Mouse (Mus musculus) hindbrain, embryonic 11.5 days (tissue): Measurements from ENCODE around the gene Adam15. TPM values are rescaled to one million over a fixed set of nuclear protein-coding genes. Genes with fewer than 3 reads are reported as not detected.

Source experiments
- ATAC-seq: fragments of 200-750 bp; cut with Nextera tagmentation; 2 replicates; pipeline ENCODE4 v1.8.0; 2017; ENCODE audit warnings: mild to moderate bottlenecking, moderate TSS enrichment, moderate library complexity; ENCODE audit not compliant: low FRiP score
- DNase-seq: peaks from one replicate; pipeline ENCODE4 v3.0.0-alpha.2; 2015; ENCODE audit warnings: low spot score
- H3K27ac ChIP-seq: fragments of 300-500 bp; sonication (generic); 2 replicates; pipeline ENCODE4 v1.5.1; 2014; ENCODE audit warnings: mild to moderate bottlenecking, low read depth, low read length
- H3K27me3 ChIP-seq: fragments of 300-500 bp; sonication (generic); 2 replicates; pipeline ENCODE4 v1.6.1; 2014; ENCODE audit warnings: mild to moderate bottlenecking, low read length, moderate library complexity, mixed read lengths; ENCODE audit not compliant: control insufficient read depth, insufficient read depth
- H3K36me3 ChIP-seq: fragments of 300-500 bp; sonication (generic); 2 replicates; pipeline ENCODE4 v1.6.1; 2014; ENCODE audit warnings: mild to moderate bottlenecking, low read length, moderate library complexity, mixed read lengths; ENCODE audit not compliant: control insufficient read depth, insufficient read depth
- H3K4me1 ChIP-seq: fragments of 300-500 bp; sonication (generic); replicated peaks from 2 replicates; pipeline ENCODE4 v1.6.1; 2014; ENCODE audit warnings: low read length, mixed read lengths; ENCODE audit not compliant: control insufficient read depth, insufficient read depth
- H3K4me2 ChIP-seq: fragments of 300-500 bp; sonication (generic); replicated peaks from 2 replicates; pipeline ENCODE4 v1.6.1; 2014; ENCODE audit warnings: mild to moderate bottlenecking, low read depth, low read length
- H3K4me3 ChIP-seq: fragments of 300-500 bp; sonication (generic); 2 replicates; pipeline ENCODE4 v1.5.1; 2014; ENCODE audit warnings: low read depth, low read length
- H3K9ac ChIP-seq: fragments of 300-500 bp; sonication (generic); 2 replicates; pipeline ENCODE4 v1.6.1; 2014; ENCODE audit warnings: low read depth, low read length
- H3K9me3 ChIP-seq: fragments of 300-500 bp; sonication (generic); 2 replicates; pipeline ENCODE4 v1.6.1; 2016; ENCODE audit warnings: low read length; ENCODE audit not compliant: control insufficient read depth
- WGBS: fragments of 180-500 bp; shearing (Covaris S2); extraction: QIAGEN DNeasy Blood & Tissue Kit; methylation state at CpG from one replicate; pipeline ENCODE4 v1.1.7; 2014; 5-methylcytosine and 5-hydroxymethylcytosine counted together
- polyA plus RNA-seq: library from polyadenylated mRNA; unstranded; fragments of >200 nt; fragmentation: Nextera tagmentation; extraction: Ambion mirVana; gene quantifications from 2 replicates; pipeline ENCODE4 v1.2.1, GENCODE M21; 2014

Gene Adam15
- polyA plus RNA-seq, 1 experiment from 2014 or later = 17.8 TPM

DNA sequence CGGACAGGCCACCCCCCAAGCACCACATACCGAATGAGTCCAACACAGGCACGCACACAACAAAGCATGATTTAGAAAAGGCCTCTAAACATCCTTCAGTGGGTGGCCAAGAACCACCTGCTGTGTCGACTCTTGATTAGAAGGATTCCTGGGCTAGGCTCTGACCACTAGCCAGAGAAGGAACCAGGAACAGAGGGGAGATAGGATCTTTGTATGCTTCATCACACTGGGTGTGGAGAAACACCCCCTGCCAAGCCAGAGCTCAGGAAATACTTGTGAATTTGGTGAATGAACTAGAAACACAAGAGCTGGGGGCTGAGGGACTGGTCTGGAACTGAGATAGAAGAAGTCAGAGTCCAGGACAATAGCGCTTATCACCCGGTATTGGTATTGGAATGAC is 13.3 kb downstream of the Adam15 start:
- Histone ChIP-seq H3K4me3 (peak overlapping the region; percentile 76), H3K9me3 (no peaks in the 10 kb centered on the region), H3K4me2 (peak overlapping the region; percentile 66), H3K27me3 (no peaks in the 10 kb centered on the region), H3K9ac (peak overlapping the region; percentile 87), H3K4me1 (peaks cover 15% of the 10 kb centered on the region), H3K36me3 (0 out of 2 replicates have a peak, but pooled peaks cover 6% of the 10 kb centered on the region), H3K27ac (no peak overlapping the region)
- 7% methylated on average over 6 of the region's 6 CpGs for WGBS
- DNase-seq = peak; percentile 20
- ATAC-seq = no peak

DNA sequence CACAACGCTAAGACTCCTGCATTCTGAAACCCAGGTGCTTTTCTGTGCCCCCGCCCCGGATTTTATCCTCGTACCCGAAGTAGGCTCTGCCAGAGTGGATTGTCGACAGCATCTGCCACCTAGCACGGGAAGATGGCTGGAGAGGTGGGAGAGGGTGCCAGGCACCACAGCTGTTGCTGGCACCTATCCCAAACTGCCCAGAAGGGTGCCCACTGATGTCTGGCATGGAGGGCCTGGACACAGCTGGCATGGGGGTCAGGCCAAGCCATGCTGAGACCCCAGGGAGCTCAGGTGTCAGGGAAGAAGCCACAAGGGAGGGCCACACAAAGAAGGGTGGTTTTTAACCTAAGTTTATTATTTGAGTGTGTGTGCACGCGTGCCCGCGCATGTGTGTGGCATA is 16.7 kb downstream of the Adam15 start:
- WGBS = 75% methylated on average over 11 of the region's 11 CpGs
- Histone ChIP-seq H3K27me3 (no peaks in the 10 kb centered on the region), H3K9me3 (no peaks in the 10 kb centered on the region), H3K9ac (no peak overlapping the region), H3K36me3 (0 out of 2 replicates have a peak, but pooled peaks cover 6% of the 10 kb centered on the region), H3K4me3 (no peak overlapping the region), H3K27ac (no peak overlapping the region), H3K4me1 (peaks cover 18% of the 10 kb centered on the region), H3K4me2 (no peak overlapping the region)
- DNase-seq (no peak), ATAC-seq (no peak)

DNA sequence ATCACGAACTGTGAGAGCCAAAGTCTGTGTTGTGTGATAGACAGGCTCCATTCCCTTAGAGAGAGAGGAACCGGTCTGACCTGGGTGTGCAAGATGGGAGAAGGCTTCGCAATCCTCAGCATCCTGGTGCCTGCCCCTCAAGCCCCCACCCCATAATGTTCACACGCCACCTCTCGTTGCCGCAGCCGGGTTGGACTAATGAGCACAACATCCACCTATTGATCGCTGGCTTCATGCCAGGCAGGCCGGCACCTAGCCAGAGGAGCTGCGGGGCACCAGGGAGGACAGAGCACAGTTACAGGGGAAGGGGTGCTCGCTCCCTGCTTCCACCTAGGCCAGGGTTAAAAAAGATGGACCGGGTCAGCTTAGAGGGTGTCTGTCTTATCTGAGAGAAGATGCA is 17.3 kb downstream of the Adam15 start:
- no peak overlapping the region for H3K9ac ChIP-seq
- 0 out of 2 replicates have a peak, but pooled peaks cover 6% of the 10 kb centered on the region for H3K36me3 ChIP-seq
- no peaks in the 10 kb centered on the region for H3K27me3 ChIP-seq
- peaks cover 18% of the 10 kb centered on the region for H3K4me1 ChIP-seq
- no peak overlapping the region for H3K4me2 ChIP-seq
- WGBS = 62% methylated on average over 12 of the region's 12 CpGs
- no peak overlapping the region for H3K4me3 ChIP-seq
- DNase-seq (no peak), ATAC-seq (no peak)
- no peaks in the 10 kb centered on the region for H3K9me3 ChIP-seq
- no peak overlapping the region for H3K27ac ChIP-seq

DNA sequence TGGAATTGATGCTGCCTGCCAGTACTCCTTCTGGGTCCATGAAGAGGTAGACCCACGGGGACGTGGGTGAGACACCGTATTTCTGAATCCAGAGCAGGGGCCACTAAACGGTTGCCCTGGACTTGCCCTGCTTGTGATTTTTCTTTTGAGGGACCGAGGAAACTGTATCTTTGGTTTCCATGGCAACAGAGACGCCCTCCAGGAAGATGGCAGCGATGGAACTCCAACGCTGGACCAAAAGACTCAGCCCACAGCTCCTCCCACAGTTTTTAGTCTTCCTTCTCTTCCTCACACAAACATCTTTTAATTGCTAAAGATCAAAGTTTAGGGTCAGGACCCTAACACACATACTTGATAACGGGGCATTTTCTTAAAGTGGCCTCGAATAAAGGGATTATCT is 17.8 kb downstream of the Adam15 start:
- DNase-seq = peak; percentile 35
- no peak overlapping the region for H3K4me2 ChIP-seq
- ATAC-seq = no peak
- no peaks in the 10 kb centered on the region for H3K27me3 ChIP-seq
- no peak overlapping the region for H3K27ac ChIP-seq
- H3K36me3 ChIP-seq = 0 out of 2 replicates have a peak, but pooled peaks cover 6% of the 10 kb centered on the region
- 40% methylated on average over 10 of the region's 10 CpGs for WGBS
- H3K4me1 ChIP-seq = peaks cover 18% of the 10 kb centered on the region
- no peak overlapping the region for H3K4me3 ChIP-seq
- H3K9me3 ChIP-seq = no peaks in the 10 kb centered on the region
- H3K9ac ChIP-seq = no peak overlapping the region

DNA sequence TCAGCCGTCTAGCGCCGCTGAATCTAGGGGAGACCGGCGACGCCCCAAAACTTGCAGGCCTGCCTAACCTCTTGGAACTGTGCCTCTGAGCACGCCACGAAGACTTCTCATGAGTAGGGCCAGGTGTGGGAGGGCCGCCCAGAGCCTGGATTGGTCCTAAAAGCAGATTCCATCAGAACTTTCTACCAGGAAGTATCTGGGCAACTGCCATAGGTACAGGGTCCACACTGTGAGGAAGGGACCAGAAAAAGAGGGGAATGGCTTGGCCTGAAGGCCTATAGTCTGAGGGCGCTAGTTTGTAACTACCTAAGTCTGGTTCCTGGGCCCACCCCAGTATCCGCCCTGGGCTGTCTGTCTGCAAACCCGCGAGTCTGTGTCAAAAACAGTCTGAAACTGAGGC is 18.2 kb downstream of the Adam15 start:
- Histone ChIP-seq H3K4me1 (peaks cover 20% of the 10 kb centered on the region), H3K27ac (no peak overlapping the region)
- WGBS = 74% methylated on average over 13 of the region's 13 CpGs

DNA sequence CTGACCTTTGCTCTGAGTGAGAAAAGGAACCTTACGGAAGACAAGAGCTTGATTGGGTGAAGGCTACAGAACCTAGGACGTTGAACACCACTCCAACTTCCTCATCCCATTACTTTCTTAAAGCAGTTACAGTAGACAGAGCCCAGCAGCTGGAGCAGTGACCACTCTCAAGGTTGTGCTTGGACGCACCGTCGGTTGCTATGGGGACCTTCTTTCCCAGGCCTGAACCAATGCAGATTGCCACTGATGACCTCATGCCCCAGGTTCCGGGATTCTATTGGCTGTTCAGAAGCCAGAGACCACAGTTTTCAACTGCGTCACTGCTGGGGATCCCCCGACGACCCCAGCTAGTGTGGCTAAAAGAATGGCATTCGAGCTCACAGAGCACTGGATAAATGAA is 18.8 kb downstream of the Adam15 start:
- DNase-seq (peak; percentile 63), ATAC-seq (peak; percentile 54)
- peaks cover 17% of the 10 kb centered on the region for H3K4me1 ChIP-seq
- no peak overlapping the region for H3K4me2 ChIP-seq
- H3K9ac ChIP-seq = no peak overlapping the region
- no peaks in the 10 kb centered on the region for H3K9me3 ChIP-seq
- 0 out of 2 replicates have a peak, but pooled peaks cover 6% of the 10 kb centered on the region for H3K36me3 ChIP-seq
- WGBS = 16% methylated on average over 10 of the region's 10 CpGs
- no peak overlapping the region for H3K4me3 ChIP-seq
- no peak overlapping the region for H3K27ac ChIP-seq
- no peaks in the 10 kb centered on the region for H3K27me3 ChIP-seq

More for the DNA sequence above, 18.2 kb downstream of the Adam15 start:
- H3K4me3 ChIP-seq = no peak overlapping the region
- no peak for ATAC-seq
- no peak overlapping the region for H3K9ac ChIP-seq
- no peaks in the 10 kb centered on the region for H3K9me3 ChIP-seq
- H3K4me2 ChIP-seq = no peak overlapping the region
- H3K27me3 ChIP-seq = no peaks in the 10 kb centered on the region
- H3K36me3 ChIP-seq = 0 out of 2 replicates have a peak, but pooled peaks cover 6% of the 10 kb centered on the region
- no peak for DNase-seq

DNA sequence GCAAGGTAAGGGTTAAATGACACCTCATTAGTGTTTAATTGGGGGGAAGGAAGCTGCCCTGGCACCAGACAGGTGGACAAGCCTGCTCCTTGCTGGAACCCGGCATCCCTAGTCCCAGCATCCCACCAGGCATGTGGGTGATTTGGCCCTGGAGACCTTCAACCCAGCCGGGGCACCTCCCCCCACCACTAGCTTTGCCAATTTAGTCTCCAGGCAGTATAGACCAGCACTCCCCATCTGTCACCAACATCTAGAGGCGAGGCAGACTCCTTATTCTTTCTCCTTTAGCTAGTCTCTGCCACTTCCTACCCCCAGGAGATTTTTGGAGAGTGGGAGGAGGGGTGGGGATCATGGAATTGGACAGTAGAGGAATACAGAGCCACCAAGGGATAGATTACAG is 19.4 kb downstream of the Adam15 start:
- H3K4me2 ChIP-seq = peak overlapping the region; percentile 5; the same call in 1 of the 2 replicates
- H3K27ac ChIP-seq = no peak overlapping the region
- H3K27me3 ChIP-seq = no peaks in the 10 kb centered on the region
- no peak overlapping the region for H3K9ac ChIP-seq
- WGBS = 50% methylated on average over 3 of the region's 3 CpGs
- no peak overlapping the region for H3K4me3 ChIP-seq
- no peaks in the 10 kb centered on the region for H3K9me3 ChIP-seq
- H3K36me3 ChIP-seq = 0 out of 2 replicates have a peak, but pooled peaks cover 6% of the 10 kb centered on the region
- ATAC-seq = no peak
- no peak for DNase-seq
- peaks cover 17% of the 10 kb centered on the region for H3K4me1 ChIP-seq

DNA sequence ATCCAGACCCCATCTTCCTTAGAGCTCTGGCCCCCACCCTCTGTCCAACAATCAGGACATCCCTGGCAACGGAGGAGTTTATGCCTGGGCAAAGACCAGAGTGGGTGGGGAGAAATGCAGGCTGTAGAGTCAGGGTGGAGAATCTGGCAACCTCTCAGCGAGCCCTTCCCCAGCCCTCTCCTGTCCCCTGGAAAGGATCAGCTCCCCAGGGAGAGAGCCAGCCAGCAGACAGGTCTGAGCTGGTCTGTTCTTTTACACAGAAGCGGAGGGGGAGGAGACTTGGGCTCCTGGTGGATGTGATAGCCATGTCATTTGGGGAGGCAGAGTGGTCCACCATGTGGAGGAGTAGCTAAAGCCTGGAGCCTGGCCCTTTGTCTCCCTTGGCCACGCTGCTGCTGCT is 21.2 kb downstream of the Adam15 start:
- Histone ChIP-seq H3K9ac (no peak overlapping the region), H3K27ac (no peak overlapping the region)

DNA sequence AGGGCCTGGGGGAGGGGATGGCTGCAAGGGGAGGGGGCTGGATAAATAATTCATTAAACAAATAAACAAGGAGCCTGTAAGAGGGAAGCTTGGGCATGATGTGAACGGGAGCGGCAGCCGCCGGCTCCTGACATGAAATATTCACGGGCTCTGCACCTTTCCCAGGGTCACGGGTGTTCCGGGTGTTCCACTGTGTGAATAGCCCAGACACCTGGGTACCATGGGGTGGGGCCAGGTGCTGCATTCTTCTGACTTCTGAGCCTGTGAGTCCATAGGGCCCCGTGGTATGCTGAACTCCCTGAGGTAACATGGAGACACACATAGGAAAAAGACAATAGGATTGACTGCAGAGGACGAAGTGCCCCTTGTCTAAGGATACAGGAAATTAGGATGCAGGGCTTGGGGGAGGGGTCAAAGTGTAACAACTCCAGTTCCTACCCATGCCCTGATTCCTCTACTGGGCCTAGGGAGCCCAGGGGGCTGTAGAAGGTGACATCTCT is 22.4 kb downstream of the Adam15 start:
- H3K27me3 ChIP-seq = no peaks in the 10 kb centered on the region; the same call in none of the 2 replicates
- no peaks in the 10 kb centered on the region for H3K9me3 ChIP-seq
- H3K36me3 ChIP-seq = no peaks in the 10 kb centered on the region
- WGBS = 48% methylated on average over 9 of the region's 9 CpGs
- ATAC-seq = peak; percentile 8; the same call in 1 of the 2 replicates
- H3K4me3 ChIP-seq = no peak overlapping the region
- H3K4me2 ChIP-seq = no peak overlapping the region
- peak; percentile 22 for DNase-seq
- peak overlapping the region; percentile 49 for H3K27ac ChIP-seq
- no peak overlapping the region for H3K9ac ChIP-seq
- peaks cover 12% of the 10 kb centered on the region for H3K4me1 ChIP-seq

More for the DNA sequence above, 21.2 kb downstream of the Adam15 start:
- Histone ChIP-seq H3K27me3 (no peaks in the 10 kb centered on the region; the same call in 1 of the 2 replicates), H3K4me2 (no peak overlapping the region), H3K4me3 (no peak overlapping the region), H3K9me3 (no peaks in the 10 kb centered on the region), H3K4me1 (peaks cover 17% of the 10 kb centered on the region), H3K36me3 (no peaks in the 10 kb centered on the region)
- ATAC-seq (no peak), DNase-seq (no peak)
- WGBS = 20% methylated on average over 4 of the region's 4 CpGs
